Mouse (Mus musculus): ENCODE results near the gene Lifr. TPM values are rescaled to one million over a fixed set of nuclear protein-coding genes. Genes with fewer than 3 reads are reported as not detected.

The Lifr gene
- polyA plus RNA-seq, 2 experiments from 2014 or later, result 0.09 TPM; not detected in 1

DNA sequence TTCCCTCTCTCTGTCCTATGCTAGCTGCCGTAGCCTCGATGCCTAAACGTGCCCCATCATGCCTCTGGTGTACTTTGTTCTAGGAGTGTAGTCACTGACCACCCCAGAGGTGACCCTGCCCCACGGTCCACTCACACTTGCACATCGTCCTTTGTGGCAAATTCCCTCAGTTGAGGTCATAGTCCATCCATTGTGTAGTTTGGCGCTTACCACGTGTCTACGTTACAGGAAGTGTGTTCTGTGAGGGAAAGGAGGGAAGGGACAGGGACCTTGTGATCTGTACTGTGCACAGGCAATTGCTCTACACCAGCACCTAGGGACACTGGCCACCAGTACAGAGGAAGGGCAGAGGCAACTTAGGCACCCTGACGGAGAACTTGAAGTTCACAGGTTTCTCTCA lies 69.5 kb downstream of the Lifr start:
- ATAC-seq, result no peak

DNA sequence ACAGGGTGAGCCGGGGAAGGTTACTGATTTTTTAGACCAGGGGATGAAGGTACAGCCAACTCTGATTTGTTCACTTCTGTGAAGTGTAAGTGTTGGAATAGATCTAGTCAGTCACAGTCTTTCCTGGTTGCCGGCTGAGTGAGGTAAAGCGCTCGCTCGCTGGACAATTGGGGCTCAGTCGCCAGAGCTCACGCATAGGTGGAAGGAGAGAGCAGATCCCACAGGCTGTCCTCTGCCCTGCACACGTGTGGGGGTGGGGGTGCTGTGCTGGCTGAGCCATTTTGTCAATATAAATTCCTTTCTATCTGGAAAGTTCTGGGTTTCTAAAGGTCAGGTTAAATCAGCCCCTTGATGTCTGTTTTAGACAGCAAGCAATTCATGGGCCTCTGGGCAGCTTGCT lies 69.9 kb downstream of the Lifr start:
- no peak for ATAC-seq

DNA sequence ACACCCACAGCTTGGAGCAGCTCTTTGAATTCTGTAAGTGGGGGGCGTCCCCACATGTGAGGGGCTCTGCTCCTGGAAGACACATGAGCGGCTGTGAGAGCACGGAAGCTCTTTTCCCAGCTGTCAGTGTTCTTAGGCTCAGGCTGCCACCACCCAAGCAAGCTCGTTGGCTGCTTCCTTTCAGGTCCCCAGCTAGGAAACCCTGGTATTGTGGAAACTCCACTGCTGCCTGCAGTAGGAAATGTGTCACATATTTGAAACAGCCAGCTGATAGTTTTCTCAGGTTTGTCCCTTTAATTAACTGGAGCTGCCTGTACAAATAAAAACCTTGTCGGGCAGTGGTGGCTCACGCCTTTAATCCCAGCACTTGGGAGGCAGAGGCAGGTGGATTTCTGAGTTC lies 73.4 kb downstream of the Lifr start:
- no peak for ATAC-seq

DNA sequence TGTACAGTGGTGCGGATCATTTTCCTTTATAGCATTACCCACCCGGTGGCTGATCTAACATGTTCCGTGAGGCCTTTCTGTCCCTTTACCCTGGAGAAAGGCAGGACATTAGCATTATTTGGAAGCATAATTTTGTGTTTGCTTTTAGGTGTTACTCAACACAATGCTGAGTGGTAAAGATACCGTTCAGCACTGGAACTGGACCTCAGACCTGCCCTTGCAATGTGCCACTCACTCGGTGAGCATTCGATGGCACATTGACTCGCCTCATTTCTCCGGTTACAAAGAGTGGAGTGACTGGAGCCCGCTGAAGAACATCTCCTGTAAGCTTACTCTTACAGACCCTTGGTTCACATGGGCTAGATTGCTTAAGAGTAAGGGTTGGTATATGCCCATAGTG lies 76.3 kb downstream of the Lifr start:
- no peak for ATAC-seq

DNA sequence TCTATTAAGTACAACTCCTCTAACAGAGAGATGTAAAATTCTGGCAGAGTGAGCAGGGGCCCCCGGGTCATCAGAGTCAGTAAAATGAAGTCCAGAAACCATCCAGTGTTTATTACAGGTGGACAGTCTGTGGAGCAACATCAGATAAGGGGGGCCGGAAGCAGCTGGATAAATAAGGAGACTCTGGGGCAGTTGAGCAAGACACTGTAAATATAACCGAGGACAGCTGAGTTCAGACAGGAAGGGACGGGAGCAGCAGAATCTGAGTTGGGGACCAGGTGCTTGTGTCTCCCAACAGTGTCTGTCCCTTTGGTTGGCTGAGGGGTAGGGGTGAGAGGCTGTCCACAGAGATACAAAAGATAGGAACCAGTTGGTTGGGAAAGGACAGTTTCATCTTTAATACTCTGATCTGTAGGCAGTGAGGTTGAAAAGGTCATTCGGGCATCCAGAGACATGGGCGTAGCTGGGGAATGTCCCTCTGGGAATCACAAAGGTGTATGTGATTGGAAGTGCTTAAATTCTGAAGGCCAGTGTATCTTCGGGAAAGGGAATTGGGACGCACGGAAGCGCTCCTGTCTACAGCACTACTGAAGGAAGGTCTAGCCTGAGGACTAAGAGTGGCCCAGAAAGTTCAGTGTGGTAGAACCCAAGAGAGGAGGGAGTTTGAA lies 77.0 kb downstream of the Lifr start:
- no peak for ATAC-seq

DNA sequence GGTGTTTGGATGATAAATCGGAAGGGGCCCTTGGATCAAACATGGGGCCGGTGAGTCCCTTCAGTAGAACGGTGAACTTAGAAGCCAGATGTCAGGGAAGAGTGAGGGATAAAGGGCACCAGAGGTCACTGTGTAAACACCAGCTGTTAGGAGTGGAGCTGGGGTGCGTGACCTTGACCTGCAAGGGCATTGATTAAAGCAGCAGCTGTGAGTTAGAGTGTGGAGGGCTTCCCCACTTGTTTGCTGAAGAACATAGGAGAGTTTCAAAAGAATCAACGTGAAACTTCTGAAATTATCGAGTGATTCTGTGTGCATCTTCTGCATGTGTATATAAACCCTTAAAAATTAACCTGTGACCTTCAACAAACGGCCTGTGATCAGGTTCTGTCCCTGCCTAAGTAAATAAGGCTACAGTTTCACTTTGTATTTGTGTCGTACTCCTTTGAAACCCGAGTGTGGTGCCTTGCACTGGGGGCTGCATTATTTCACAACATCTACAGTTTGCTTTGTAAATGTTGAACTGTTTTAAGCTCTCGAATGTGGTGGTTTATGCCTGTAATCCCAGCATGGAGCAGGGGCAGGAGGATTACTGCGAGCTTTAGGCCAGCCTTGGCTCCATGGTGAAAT lies 77.6 kb downstream of the Lifr start:
- ATAC-seq, result no peak

DNA sequence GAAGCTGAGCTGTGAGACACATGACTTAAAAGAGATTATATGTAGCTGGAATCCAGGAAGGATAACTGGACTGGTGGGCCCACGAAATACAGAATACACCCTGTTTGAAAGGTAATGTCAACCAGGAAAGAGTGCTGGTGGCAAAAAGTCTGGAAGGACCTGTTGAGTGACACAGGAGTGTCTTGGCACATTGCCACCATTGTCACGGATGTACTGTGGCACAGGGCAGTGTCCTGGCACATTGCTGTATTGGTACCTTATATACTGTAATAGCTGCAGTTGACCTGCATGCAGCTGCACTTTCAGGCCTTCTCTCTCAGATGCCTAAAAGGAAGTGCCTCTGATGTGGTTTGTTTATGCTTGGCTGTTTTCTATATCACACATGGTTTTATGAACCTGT lies 82.5 kb downstream of the Lifr start:
- ATAC-seq, result no peak

DNA sequence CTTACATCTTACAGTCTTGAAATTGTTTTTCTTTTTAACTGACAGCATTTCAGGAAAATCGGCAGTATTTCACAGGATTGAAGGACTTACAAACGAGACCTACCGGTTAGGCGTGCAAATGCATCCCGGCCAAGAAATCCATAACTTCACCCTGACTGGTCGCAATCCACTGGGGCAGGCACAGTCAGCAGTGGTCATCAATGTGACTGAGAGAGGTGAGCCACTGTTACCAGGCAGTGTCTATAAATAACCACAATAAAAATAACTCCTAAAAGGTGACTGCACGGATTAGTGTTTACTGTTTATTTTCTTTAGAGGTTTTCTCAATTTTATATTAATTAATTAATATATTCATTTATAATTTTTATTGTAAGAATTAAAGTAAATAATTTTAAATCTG lies 82.9 kb downstream of the Lifr start:
- no peak for ATAC-seq

DNA sequence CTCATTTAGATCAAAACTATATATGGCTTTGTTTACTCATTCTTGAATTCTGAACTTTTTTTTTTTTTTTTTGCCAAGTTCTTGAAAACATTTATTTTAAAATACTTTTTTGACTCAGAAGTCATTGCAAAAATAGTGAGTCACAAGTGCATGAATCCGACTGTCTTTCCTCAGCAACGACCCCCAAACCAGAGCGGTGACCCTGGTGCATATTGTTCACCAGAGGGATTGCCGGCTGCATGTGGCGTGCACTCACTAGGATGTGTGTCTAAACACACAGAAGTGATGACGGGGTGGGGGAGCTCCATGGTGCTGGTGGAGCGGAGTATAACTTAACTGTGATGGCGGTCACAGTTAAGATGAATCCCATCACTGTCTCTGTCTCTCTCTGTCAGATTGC lies 83.4 kb downstream of the Lifr start:
- no peak for ATAC-seq

DNA sequence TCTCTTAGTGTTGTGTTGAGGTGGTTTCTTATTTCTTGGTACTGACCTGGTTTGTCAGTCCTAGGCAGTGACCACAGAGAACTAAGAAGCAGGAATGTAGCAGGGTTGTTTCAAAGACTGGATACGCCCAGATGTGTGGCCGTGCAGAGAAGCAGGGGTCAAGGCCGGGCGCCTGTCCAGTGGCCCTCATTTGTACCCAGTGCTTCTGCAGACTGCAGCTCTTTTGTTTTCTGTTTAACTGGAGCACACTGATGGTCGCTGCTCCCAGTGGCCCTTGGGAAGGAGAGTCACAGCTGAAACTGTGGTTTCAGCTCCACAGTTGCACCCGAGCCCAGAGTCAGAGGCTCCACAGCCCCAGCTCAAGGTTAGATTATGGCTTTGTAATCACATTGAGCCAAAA lies 90.2 kb downstream of the Lifr start:
- ATAC-seq, result no peak

DNA sequence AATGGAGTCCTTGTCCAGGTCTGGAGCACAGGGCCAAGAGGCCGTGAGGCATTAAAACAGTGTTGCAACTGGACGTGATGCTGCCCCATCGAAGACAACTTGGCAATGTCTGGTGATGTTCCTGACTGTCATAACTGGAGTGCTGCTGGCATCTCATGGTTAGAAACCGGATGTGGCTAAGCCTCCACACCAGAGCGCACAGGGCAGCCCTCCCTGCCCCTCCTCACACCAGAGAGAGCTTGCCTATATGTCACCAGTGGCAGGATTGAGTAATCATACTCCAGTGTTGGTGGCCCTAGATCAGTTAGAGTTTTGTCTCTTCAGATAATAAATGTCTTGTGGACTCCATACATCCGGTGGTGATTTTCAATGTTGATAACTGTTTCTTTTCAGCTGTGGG lies 97.3 kb downstream of the Lifr start:
- ATAC-seq, result no peak

DNA sequence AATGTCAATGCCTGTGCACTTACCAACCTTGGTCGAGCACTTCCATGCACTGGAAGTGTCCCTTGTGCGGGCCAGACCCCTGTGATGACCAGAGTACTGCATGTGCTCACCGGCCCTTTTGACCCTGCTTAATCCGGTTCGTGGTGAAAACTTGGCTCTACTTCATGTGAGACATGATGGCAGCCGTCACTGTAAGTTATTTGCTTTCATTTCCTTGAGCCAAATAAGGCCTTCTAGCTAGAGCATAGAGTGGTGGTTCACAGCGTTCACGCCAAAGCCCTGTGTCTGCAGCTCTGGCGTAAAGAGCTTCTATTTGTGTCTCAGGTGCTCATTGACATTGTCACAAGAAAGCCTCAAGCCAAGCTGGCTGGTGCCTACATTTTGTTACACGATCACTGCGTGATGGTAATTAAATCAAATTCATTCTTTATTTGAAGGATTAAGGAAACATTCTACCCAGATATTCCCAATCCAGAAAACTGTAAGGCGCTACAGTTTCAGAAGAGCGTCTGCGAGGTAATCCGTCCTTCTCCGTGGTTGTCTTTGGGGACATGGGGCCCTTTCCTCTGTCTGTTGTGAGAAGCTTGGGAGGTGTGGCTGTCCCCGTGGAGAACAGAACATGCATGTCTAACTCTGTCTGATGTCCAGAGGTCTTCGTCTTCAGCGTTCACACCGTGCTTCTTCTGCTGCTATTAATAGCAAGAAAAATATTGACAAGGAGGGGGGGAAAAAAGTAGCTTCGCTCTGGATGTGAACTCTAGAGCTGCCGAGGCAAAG lies 99.5 kb downstream of the Lifr start:
- no peak for ATAC-seq

DNA sequence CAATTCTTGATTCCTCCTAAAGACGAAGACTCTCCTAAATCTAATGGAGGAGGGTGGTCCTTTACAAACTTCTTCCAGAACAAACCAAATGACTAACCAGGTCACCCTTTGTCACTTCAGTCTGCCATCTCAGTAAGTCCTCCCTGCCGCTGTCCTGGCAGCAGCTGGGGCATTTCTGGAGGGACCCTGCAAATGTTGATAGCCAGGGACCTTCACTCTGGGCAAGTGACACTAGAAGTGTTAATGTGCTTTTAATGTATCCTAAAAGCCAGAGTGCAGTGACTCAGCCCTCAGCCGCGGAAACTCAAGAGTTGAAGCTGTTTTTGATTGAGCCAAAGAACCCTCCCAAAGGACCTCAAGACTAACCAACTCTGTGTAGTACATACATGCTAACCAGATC lies 100.7 kb downstream of the Lifr start:
- ATAC-seq, result no peak

DNA sequence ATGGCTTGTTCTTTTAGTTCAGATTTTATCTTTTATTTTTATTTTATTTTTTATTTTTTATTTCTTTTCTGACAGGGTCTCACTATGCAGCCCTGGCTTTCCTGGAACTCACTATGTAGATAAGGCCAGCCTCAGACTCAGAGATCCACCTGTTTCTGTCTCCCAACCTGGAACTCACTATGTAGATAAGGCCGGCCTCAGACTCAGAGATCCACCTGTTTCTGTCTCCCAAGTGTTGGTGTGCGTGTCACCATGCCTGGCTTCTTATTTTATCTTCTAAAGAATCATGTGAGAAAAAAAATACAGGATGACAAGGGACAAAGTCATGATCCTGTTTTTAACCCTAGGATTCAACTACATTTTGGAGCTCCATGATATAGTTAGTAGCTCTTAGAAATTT lies 102.2 kb downstream of the Lifr start:
- no peak for ATAC-seq

DNA sequence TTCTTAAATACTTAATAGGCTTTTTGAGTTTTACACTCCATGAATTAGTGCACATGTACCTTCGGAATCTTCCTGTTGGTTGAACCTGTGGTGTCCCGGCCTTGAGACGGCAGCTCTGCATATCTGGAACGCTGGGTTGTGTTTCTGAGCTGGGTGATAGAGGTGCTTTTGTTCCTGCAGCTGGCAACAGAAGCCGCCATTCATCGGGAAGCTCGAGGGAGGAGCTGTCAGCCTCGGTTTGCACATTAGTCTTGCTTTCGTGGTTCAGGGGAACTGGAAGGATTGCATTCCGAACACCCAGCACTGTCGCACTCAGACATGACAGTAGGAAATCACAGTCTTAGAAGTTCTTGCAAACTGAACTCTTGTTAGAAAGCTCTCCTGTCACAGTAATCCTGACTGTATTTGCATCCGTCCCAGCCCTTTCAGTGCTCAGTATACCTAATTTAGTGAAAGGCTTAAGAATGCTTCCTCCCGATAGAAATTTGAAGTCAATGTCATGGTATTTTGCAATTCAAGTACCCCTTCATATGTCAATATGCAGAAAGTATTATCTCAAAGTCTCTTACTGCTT lies 103.8 kb downstream of the Lifr start:
- no peak for ATAC-seq

DNA sequence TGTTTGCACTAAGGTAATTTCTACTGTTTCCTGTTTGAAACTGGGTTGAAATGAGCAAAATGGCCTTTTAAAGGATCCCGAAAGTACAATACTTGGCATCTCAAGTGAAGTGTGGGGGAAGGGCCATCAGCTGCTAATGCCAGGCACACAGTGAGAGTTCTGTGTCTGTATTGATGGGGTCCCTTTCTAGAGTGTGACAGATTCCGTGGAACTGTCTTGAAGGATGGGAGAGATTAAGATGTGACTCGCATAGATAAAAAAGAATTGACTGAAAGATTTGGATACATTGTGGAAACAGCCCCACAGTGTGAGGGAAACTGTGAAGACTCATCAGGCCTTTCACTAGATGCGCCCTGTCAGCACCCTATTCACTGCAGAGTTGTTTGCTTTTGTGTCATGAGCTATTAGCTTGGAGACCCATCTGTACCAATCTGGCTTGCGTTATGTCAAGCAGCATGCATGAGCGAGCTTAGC lies 104.4 kb downstream of the Lifr start:
- ATAC-seq, result no peak

DNA sequence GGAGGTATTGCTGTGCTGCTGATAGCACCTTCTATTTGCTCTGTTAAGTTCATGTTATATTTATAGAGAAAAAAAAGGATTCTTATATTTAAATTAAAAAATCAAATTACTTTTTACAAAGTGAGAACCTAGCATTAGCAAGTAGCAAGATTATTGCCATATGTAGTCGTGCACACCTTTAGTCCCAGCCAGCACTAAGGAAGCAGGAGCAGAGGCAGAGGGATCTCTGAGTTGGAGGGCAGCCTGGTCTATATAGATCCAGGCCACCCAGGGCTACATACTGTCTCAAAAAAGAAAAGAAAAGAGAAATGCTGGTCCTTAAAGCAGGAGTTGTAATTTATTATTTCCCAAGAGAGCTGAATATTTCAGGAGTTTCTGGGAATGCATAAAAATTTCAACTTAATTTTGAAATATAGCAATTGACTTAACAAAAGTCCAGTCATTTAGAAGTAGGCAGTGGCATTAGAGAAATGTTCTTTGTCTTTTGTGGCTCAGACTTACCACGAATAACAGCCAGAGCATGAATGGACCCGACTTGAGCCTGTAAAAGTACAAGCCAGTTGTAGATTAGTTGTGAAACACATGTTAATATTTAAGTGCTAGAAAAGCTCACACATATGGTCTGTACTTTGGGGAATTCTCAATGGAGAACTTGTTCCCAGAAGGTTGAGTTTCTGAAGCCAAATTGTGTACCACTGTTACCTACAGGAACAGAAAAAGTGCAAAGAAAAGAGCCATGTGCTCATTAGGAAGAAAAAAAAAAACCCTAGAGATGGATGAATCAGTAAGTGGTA lies 107.4 kb downstream of the Lifr start:
- no peak for ATAC-seq

DNA sequence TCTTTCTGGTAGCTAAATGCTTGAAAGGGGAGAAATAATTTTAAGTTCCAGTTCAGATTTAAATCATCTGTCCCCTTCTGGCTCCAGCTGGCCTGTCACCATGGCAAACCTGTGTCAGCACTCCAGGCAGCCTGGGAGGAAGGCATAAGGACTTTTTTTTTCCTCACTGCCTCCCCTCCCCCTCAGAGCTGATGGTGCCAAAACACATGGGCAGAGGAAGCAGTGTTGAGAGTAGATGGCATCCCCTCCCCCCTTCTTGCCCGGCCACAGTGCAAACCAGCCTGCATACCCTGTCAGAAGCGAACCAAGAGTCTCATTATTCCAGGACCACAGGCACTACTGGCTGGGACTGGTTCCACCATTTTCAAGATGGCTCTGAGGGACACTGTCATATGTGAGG lies 108.4 kb downstream of the Lifr start:
- ATAC-seq, result no peak

DNA sequence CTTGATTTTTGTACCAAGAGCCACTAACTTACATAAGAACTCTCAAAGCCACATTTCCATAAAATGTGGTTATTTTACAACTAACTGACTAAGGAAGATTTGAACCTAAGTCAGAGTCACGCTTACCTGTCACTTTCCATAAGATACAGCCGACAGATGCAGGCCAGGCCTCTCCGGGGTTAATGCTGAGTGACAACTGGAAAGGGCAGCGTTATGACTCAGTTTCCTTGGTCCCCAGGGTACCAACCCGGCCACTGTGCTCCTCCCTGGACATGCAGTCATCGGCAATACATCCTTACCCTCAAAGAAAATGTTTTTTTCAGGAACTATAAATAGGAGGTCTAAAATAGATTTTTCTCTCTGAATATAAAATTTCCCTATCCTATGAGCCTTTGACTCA lies 109.9 kb downstream of the Lifr start:
- no peak for ATAC-seq

DNA sequence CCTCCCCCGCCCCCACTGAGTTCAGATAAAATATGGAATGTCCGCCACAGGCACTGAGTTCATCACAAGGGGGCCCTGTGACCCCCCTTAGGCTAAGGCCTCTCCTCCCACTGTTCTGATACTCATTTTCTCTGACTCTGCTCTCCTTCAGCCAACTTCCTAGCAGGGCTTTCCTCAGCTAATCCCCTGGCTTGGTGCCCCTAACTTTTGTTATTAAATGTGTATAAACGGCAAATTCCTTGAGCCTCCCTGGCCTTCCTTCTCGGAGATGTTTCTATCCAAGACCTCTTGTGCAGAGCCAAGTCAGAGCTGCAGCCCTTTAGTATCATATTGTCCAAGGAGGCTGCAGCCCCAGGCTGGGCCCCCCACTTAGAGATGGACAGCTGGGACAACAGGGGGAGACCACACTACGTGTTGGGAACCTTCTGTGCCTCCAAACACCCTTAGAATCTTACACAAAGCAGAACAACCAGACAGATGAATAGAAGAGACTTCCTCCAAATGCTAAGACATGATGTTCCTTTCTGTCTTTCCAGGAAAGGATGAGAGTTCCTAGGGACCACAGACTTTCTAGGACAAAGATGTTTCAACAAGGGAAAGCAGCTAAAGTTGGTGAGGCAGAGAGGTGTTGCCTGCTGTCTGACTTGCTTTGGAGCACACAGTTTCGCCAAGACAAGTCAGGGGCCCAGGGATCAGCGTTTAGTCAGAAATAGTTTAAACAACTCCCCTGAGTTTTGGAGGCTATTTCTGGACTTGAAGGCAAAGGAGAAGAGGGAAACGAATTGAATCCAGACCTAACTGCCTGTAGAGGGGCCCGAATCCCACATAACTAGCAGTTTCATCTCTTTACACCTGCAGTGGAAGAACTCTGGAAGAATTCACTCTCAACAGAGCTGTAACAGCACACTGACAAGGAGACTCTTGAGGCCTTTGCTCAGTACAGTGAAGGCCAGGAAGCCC lies 111.3 kb downstream of the Lifr start:
- ATAC-seq, result no peak

DNA sequence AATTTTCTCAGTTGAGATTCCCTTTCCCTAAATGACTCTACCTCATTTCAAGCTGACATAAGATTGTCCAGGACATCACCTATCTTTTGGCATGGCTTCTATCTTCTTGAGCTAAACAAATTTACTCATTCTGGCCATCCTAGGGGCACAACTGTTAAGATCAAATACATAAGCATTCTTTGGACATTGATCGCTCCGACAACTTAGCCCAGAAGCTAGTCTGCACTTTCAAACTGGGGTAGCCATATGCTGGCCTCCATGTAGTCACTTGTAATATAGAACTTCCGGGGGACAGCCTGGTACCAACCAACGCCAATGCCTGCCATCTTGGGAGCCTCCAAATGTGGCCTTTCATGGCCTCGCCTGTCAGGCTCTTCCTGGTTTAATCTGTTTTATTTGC lies 112.6 kb downstream of the Lifr start:
- ATAC-seq, result no peak

Data from activated CD4-positive, CD25-positive, alpha-beta regulatory T cell, adult 4 months (primary cell).